Mouse (Mus musculus) kidney, embryonic 14.5 days (tissue): ENCODE results near the gene Cavin1. TPM values are rescaled to one million over a fixed set of nuclear protein-coding genes. Genes with fewer than 3 reads are reported as not detected.
A peak's percentile ranks its signal among the peaks of the same experiment; 100 is the strongest.

Experiments
- ATAC-seq: fragments of 200-750 bp; cut with Nextera tagmentation; 2 replicates; pipeline ENCODE4 v1.8.0; 2017; ENCODE audit warnings: moderate number of reproducible peaks, mild to moderate bottlenecking, moderate TSS enrichment, moderate library complexity; ENCODE audit not compliant: low FRiP score, low TSS enrichment
- H3K27ac ChIP-seq: fragments of 300-500 bp; sonication (generic); 2 replicates; pipeline ENCODE4 v1.5.1; 2014; ENCODE audit warnings: low read depth, mild to moderate bottlenecking, low read length, moderate library complexity, mixed read lengths
- H3K27me3 ChIP-seq: fragments of 300-500 bp; sonication (generic); 2 replicates; pipeline ENCODE4 v1.6.1; 2014; ENCODE audit warnings: mild to moderate bottlenecking, low read length; ENCODE audit not compliant: control insufficient read depth, insufficient read depth
- H3K36me3 ChIP-seq: fragments of 300-500 bp; sonication (generic); 2 replicates; pipeline ENCODE4 v1.6.1; 2014; ENCODE audit warnings: low read length, mixed read lengths; ENCODE audit not compliant: control insufficient read depth, insufficient read depth
- H3K4me1 ChIP-seq: fragments of 300-500 bp; sonication (generic); 2 replicates; pipeline ENCODE4 v1.6.1; 2014; ENCODE audit warnings: low read length, mixed read lengths; ENCODE audit not compliant: control insufficient read depth, insufficient read depth
- H3K4me2 ChIP-seq: fragments of 300-500 bp; sonication (generic); replicated peaks from 2 replicates; pipeline ENCODE4 v1.6.1; 2014; ENCODE audit warnings: low read depth, mild to moderate bottlenecking, low read length
- H3K4me3 ChIP-seq: fragments of 300-500 bp; sonication (generic); 2 replicates; pipeline ENCODE4 v1.5.1; 2014; ENCODE audit warnings: mild to moderate bottlenecking, low read length
- H3K9ac ChIP-seq: fragments of 300-500 bp; sonication (generic); 2 replicates; pipeline ENCODE4 v1.6.1; 2014; ENCODE audit warnings: low read depth, mild to moderate bottlenecking, low read length, moderate library complexity
- H3K9me3 ChIP-seq: fragments of 300-500 bp; sonication (generic); 2 replicates; pipeline ENCODE4 v1.6.1; 2016; ENCODE audit warnings: low read length; ENCODE audit not compliant: control insufficient read depth
- WGBS: fragments of 180-500 bp; shearing (Covaris S2); extraction: QIAGEN DNeasy Blood & Tissue Kit; methylation state at CpG from one replicate; pipeline ENCODE4 v1.1.7; 2014; 5-methylcytosine and 5-hydroxymethylcytosine counted together
- polyA plus RNA-seq: library from polyadenylated mRNA; unstranded; fragments of >200 nt; fragmentation: Nextera tagmentation; extraction: Ambion mirVana; gene quantifications from 2 replicates; pipeline ENCODE4 v1.2.1, GENCODE M21; 2014

Gene Cavin1
- polyA plus RNA-seq, 1 experiment from 2014 or later, result 40.7 TPM

DNA sequence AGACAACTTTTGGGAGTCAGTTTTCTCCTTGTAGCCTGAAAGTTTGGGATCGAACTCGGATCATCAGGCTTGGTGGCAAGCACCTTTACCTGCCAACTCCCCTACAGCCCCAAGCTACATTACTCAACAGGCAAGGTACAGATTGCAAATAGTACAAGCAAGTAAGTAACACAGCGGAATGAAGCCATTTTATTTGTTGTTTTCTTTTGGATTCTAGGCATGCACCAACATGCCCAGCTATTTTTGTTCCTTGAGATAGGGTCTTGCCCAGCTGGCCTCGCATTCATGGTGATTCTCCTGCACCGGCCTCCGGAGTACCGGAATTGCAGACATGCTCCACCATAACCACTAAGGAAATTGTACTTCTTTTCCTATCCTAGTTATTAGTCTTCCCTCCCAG lies 2.6 kb upstream of the Cavin1 start:
- H3K27me3 ChIP-seq, result peaks cover 41% of the 10 kb centered on the region
- H3K4me2 ChIP-seq, result no peak overlapping the region
- H3K27ac ChIP-seq, result no peak overlapping the region
- H3K4me3 ChIP-seq, result no peak overlapping the region
- no peak for ATAC-seq
- no peaks in the 10 kb centered on the region for H3K36me3 ChIP-seq
- H3K4me1 ChIP-seq, result no peaks in the 10 kb centered on the region
- 94% methylated on average over 7 of the region's 7 CpGs for WGBS
- H3K9ac ChIP-seq, result no peak overlapping the region
- no peaks in the 10 kb centered on the region for H3K9me3 ChIP-seq

DNA sequence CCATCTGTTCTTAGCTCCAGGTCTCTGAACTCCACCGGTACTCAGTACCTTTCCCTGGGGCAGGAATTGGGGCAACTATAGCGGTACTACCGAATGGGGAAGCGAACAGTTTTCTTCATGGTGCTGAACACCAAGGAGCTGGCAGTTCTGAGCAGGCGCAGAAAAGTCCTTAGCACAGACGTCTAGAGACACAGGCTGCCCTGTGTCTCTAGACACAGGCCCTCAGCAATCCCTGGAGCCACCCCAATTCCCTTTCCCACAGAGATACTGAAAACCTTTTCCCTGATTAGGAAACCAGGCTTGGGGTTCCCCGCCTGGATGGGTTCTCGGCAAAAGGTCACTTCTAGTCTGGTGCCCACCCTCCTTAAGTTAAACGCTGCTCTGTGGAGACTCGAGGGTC lies 768 bp upstream of the Cavin1 start:
- Histone ChIP-seq H3K9ac (no peak overlapping the region), H3K27me3 (peaks cover 44% of the 10 kb centered on the region), H3K9me3 (no peaks in the 10 kb centered on the region), H3K4me3 (no peak overlapping the region), H3K36me3 (no peaks in the 10 kb centered on the region), H3K27ac (no peak overlapping the region), H3K4me1 (no peaks in the 10 kb centered on the region), H3K4me2 (no peak overlapping the region)
- WGBS, result 68% methylated on average over 10 of the region's 10 CpGs
- ATAC-seq, result no peak

DNA sequence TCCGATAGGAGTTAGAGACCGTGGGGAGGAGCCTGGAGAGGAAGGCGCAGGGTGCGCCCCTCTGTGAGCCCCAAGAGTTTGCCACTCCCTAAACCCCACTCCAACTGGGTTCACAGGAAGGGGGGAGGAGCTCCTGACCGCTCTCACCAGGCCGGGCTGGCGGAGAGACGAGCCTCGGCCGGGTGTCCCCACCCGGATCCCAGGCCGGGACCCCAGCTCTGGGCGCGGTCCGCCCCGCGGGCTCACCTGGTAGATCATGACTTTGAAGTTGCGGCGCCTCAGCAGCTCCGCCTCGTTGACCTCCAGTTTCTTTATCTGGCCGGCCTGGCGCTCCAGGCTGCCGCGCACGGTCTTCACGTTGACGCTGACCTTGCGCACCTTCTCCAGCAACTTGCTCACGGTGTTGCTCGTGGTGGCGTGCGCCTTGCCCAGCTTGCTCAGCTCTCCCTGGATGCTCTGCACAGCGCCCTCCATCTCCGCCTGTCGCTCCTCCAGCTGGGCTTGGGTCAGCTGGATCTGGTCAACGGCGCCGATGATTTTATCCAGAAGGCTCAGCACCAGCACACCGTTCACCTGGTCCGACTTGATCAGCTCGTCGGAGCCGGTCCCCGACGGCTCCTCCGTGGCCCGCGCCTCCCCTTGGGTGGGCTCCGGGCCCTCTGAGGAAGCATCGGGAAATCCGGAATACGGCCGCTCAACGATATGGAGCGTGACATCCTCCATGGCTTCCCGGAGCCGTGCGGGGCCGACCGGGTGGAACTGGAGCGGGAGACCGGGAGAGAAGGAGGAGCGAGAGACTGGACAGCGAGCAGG lies 737 bp downstream of the Cavin1 start:
- Histone ChIP-seq H3K4me3 (peak overlapping the region; percentile 49), H3K27ac (peak overlapping the region; percentile 65), H3K36me3 (no peaks in the 10 kb centered on the region), H3K4me1 (no peaks in the 10 kb centered on the region), H3K27me3 (peaks cover 44% of the 10 kb centered on the region), H3K9ac (peak overlapping the region; percentile 67), H3K4me2 (peak overlapping the region; percentile 51), H3K9me3 (no peaks in the 10 kb centered on the region)
- under 1% methylated on average over 65 of the region's 65 CpGs for WGBS
- ATAC-seq, result peak; percentile 63

DNA sequence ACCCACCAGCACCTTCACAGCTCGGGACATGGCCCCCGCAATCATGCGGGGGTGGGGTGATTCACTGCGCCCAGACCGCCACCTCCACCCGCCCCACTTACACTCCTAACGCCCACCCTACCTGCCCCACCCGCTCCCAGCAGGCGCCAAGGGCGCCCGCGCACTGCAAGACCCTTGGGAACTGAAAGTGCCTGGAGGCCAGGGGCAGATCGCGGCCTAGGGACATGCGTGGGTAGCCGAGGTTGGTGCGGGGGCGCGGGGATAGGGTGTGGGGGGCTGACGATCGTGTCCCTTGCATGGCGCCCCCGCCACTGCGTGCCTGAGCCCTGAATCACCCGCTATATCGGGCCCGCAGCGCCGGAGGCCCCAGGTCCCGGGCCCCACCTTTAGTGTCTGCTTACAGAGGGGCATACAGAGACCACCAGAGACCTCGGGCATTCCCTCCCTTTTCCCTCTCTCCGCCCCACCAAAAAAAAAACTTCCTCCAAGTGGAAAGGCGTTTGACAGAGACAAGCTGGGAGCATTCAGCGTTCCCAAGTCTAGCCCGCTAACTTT lies 1.4 kb downstream of the Cavin1 start:
- peak overlapping the region; percentile 51 for H3K4me2 ChIP-seq
- peak overlapping the region; percentile 67 for H3K9ac ChIP-seq
- 3% methylated on average over 35 of the region's 35 CpGs for WGBS
- 0 out of 2 replicates have a peak, but pooled peaks have one; percentile 3 for ATAC-seq
- H3K9me3 ChIP-seq, result no peaks in the 10 kb centered on the region
- no peaks in the 10 kb centered on the region for H3K4me1 ChIP-seq
- peak overlapping the region; percentile 49 for H3K4me3 ChIP-seq
- H3K27ac ChIP-seq, result peak overlapping the region; percentile 65; the same call in 1 of the 2 replicates
- H3K27me3 ChIP-seq, result peaks cover 40% of the 10 kb centered on the region
- no peaks in the 10 kb centered on the region for H3K36me3 ChIP-seq

DNA sequence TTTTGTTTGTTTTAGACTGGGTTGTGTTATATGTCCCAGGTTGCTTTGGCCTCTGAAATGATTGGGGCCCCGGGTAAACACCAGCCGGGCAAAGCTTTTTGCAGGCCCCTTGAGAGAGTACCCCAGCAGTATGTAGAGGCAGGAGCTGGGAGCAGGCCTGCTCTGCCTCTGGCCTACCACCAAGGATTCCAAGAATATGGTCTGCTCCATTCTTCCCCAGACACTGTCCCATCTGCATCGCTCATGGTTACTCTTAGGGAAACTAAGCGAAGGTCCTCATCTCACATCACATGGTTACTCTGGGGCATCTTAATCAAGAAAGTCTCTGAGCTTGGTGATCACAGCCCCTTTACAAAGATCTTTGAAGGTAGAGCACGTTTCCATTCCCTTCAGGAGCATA lies 2.2 kb downstream of the Cavin1 start:
- H3K4me1 ChIP-seq, result no peaks in the 10 kb centered on the region
- ATAC-seq, result no peak
- H3K9ac ChIP-seq, result peak overlapping the region; percentile 67; the same call in 1 of the 2 replicates
- peak overlapping the region; percentile 49 for H3K4me3 ChIP-seq
- WGBS, result 75% methylated on average over 5 of the region's 5 CpGs
- H3K27me3 ChIP-seq, result peaks cover 39% of the 10 kb centered on the region
- H3K36me3 ChIP-seq, result no peaks in the 10 kb centered on the region
- H3K4me2 ChIP-seq, result peak overlapping the region; percentile 51
- no peak overlapping the region for H3K27ac ChIP-seq
- no peaks in the 10 kb centered on the region for H3K9me3 ChIP-seq

DNA sequence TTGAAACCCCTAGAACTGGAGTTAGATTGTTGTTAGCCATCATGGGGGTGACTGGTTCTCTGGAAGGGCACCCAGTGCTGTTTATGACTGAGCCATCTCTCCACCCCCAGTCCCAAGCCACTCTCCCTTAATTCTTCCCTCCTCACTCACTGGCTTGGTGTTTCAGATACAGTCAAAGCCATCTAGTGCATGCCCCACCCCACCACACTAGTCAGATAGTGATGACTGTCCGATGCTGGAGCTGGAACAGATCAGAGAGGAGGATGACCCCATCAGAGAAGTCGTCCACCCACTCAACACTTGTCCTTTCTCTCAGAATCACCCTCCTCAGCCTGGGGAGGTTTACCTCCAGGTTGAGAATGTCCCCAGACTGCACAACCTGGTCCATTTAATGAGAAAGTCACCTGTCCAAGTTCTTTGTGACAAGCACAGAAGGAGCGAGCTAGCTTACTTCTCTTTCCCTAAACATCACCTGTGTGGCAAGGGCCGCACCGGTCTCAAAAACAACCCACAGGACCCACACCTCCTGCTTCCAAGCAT lies 2.7 kb downstream of the Cavin1 start:
- Histone ChIP-seq H3K9me3 (no peaks in the 10 kb centered on the region), H3K36me3 (no peaks in the 10 kb centered on the region), H3K27me3 (peaks cover 35% of the 10 kb centered on the region), H3K4me2 (peak overlapping the region; percentile 51), H3K9ac (no peak overlapping the region), H3K27ac (no peak overlapping the region), H3K4me1 (no peaks in the 10 kb centered on the region), H3K4me3 (peak overlapping the region; percentile 49; the same call in 1 of the 2 replicates)
- WGBS, result 89% methylated on average over 5 of the region's 5 CpGs
- no peak for ATAC-seq

DNA sequence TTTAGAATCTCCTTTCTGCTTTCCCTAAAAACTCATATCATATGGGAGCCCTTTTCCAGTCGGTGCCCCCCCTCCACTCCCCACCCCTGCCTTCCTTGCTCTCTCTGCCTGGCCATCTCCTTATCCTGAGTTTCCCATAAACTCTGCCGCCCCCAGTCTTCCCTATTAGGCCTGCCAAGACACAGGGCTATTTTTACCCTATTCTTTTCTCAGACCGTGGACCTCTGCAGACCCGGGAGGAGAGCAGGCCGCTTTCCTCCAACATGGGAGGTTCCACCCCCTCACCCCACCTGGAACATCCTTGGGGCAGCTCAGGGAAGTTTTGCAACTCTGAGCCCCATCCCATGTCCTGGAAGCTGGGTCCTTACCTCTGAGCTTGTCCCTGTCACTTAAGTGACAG lies 3.3 kb downstream of the Cavin1 start:
- H3K27me3 ChIP-seq, result peaks cover 33% of the 10 kb centered on the region
- ATAC-seq, result no peak
- H3K4me1 ChIP-seq, result 0 out of 2 replicates have a peak, but pooled peaks cover 4% of the 10 kb centered on the region
- H3K4me2 ChIP-seq, result 0 out of 2 replicates have a peak overlapping the region, but pooled peaks have one; percentile 51
- 74% methylated on average over 5 of the region's 5 CpGs for WGBS
- no peaks in the 10 kb centered on the region for H3K9me3 ChIP-seq
- H3K4me3 ChIP-seq, result no peak overlapping the region
- no peaks in the 10 kb centered on the region for H3K36me3 ChIP-seq
- no peak overlapping the region for H3K27ac ChIP-seq
- no peak overlapping the region for H3K9ac ChIP-seq

DNA sequence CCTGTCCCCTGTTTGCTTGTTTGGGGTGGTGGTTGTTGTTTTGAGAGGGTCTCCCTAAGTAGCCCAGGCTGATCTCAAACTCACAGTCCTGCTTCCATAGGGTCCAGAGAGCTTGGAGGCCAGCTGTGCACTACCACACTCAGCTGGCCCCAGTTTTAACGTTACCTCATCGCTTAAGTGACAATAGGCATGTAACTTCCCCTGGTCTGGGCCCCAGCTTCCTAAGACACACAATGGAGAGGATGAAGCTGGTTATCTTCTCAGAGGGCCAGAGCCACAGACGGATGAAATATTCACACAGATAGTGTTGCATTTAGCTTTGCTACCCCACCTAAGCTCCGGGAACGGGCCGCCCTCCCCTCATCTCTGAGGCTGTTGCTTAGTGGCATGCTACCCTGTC lies 4.9 kb downstream of the Cavin1 start:
- ATAC-seq, result no peak
- H3K36me3 ChIP-seq, result no peaks in the 10 kb centered on the region
- H3K27ac ChIP-seq, result no peak overlapping the region
- 71% methylated on average over 6 of the region's 6 CpGs for WGBS
- H3K4me2 ChIP-seq, result no peak overlapping the region
- peaks cover 24% of the 10 kb centered on the region for H3K27me3 ChIP-seq
- no peak overlapping the region for H3K4me3 ChIP-seq
- no peaks in the 10 kb centered on the region for H3K9me3 ChIP-seq
- 0 out of 2 replicates have a peak, but pooled peaks cover 4% of the 10 kb centered on the region for H3K4me1 ChIP-seq
- no peak overlapping the region for H3K9ac ChIP-seq
